Mouse (Mus musculus): ENCODE measurements around the gene Dbn1. TPM values are rescaled to one million over a fixed set of nuclear protein-coding genes. Genes with fewer than 3 reads are reported as not detected.

Gene Dbn1
- polyA plus RNA-seq (2012; rRNA removed) = 36.7 and 36.9 TPM in 2 replicates

DNA sequence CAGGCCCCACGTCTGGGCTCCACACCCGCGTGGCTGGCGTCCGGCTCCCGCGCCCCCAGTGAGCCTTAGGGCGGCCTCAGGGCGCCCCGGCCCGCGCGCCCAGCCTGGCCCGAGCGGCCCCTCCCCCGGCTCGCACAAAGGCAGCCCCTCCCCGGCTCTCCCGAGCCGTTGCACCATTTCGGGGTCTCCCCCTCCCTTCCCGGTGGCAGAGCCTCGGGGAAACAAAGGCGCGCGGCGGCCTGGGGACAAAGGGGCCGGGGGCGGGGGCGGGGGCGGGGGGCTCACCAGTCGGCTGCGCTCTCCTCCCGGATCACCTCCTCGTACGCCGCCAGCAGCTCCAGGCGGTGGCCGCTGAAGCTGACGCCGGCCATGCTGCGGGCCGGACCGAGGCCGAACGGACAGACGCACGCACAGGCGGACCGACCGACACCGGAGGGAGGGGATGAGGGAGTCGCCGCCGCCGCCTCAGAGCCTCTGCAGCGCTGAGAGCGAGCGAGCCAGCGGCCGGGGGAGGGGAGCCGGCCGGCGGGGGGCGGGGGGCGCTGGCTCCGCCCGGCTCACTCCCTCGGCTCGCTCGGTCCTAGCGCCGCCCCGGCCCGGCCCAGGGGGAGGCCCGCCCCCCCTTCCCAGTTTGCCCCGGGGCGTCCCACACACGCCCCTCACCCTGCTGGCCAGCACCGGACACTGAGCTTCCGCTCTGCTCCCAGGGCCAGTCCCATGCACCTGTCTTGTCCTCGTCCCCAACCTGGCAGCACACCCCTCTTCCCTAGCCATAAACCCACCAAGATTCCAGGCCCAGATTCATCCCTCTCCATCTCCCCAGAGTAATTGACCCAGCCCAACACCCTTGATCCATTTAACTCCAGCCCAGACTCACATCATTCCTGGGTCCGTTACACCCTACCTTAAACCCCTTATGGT, at the start of gene Dbn1:
Gene Dbn1 (minus strand): TSS at position 534 of the 921 bp plus-strand sequence.

DNA sequence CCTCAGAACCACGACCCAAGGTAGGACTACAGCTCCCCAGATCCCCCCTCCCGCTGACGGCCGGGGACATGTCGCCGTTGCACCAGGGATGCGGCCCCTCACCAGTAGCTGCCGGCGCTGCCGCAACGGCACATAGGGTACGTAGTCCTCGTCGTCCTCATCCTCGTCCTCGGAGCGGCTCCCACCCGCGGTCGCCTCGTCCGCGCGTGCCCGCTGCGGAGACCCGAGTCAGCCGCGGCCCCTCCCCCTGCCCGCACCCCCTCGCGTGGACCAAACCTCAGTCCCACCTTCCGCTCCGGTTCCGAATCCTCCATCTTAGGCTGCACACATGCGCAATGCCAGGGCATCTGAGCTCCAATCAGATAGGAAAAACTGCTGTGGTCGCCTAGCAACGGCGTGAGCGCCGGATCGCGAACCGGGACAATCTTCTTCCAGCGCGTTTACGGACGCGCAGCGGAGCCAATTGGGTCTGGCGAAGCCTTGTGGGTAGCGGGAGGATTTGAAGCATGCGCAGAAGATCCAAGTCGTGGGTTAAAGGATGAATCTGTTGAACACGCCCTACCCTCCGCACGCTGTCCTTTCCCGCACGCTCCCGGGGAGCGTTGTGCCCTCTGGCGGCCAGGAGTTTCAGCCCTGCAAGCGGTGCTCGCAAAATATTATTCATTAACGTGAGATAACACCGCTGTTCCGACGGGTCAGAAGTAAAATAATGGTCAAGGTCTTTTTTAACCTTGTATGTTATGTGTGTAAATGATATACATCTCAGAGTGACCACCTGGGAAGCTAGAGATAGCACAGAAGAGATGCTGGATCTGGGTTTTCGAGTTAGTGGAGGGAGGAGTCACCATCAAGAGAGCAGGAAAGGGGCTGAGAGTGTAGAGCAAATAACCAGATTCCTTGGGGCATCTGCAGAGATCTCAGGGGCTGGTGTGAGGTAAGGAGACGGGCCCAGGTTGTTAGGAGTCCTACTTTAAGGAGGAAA, 48.6 kb upstream of the Dbn1 start, which contains the start of gene Ddx41:
Gene Ddx41 (minus strand): TSS at position 465 of the 982 bp plus-strand sequence.

DNA sequence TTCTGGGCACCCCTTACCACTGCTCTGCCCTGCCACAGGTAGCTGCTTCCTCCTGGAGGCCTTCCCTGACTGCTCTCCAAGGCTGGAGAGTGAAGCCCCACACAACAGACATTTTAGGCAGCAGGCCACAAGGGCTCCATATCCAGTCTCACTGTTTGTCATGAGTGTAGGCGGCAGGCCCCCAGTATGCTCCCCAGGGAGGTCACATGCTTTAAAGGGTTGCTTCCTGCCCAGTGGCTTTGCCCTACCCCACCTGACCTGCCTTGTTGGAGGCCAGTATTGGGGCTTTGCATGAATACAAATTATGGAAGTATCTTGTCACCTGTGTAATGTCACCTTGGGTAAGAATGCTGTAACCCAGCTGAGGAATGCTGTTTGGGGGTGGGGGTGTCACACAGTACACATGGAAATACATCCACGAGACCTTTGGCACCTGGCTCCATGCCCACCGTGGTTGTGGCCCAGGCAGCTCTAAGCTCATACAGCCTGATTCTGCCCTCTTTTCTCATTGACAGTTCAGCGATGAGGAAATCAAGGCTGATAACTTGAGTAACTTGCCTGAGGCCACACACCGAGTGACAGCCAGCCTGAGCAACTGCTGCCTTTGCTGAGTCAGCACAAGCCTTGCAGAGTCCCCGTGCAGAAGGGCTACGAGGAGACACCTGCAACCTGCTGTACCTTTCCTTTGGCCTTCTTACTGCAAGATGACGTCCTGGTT, 41.4 kb upstream of the Dbn1 start, which contains the start of gene Dok3:
Gene Dok3 (minus strand): TSS at position 99 of the 718 bp plus-strand sequence.

DNA sequence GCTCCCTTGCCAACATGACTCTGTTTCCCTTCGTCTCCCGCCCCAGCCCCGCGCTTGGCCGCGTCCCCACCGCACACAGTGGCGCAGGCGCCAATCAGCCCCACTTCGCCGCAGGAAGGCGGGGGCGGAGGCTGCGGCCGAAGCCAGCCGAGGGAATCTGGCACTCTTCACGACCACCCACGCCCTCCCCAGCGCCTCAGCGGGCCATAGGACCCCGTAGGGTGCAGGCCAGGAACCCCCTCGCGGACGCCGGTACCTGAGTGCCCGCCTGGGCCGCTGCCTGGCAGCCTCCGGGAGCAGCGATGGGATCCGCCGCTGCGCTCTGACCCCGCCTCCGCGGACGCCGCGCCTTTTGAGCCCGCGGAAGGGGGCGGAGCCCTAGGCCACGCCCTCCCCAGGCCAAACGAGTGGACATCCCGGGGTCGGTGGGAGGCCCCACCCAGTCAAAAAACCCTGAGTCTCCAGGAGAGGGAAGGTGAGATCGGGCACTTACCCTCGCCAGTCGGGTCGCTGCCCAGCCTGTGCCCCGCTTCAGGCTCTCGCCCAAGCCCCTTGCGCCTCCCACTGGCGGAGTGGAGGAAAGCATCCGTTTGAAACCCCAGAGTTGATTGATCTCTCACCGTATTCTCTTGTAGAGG, 25.3 kb upstream of the Dbn1 start, which contains the start of gene Pdlim7:
Gene Pdlim7 (minus strand): TSS at position 566 of the 638 bp plus-strand sequence.

DNA sequence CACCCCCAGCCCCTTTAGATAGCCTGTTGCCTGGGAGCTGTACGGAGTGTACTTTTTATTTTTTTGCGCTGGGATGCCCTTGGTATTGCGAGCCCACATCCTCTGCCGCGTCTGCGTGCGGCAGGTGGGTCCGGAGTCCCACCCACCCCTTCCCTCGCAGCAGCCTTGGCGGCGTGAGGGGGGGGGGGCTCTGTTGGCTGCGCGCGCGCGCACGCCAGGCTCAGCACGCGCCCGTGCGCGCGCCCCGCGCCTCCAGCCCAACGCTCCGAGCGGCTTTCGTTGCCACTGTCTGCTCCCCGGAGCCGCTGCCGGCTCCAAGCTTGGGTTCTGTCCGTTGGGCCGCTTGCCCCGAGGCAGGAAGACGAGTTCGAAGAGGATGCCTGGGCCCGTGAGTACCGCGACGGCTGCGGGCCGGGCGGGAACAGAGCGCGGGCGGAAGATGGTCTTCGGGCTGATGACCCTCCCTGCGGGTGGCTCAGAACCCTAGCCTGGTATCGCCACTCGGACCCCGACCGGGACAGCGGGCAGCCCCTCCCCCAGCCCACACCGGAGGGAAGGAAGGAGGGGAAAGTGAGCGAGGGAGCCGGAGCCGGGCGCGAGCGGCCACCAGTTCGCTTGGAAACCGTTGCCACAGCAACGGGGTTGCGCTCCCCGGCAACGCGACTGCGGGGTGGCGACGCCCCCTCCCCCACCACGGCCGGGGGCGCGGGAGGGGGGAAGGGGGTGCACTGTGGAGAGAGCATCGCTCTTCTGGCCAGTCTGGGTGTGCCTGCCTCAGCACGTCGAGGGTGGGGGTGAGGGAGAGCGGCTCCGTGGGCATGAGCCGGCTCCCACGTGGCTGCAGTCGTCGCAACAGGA, 23.7 kb downstream of the Dbn1 start, which contains the start of gene Prr7:
Gene Prr7 (plus strand): TSS at position 241 of the 858 bp plus-strand sequence.

DNA sequence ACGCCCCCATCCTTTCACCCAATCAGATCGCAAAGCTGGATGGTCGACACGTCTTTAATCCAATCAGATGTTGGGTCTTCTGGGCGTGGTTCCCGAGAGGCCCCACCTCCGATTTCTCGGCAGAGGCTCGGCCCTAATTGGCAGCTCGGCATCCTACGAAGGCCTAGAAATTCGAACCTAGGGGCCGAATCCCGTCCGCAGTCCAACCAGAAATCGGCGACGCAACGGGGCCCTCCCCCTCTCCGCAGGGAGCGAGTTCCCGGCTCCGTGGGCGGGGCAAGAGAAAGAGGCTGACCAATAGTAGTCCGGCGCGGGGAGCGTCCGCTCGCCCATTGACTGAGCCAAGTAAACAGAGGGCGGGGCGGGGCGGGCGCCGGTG, 43.0 kb downstream of the Dbn1 start, which contains the start of gene Grk6:
Gene Grk6 (plus strand): TSS at position 136 of the 379 bp plus-strand sequence.

DNA sequence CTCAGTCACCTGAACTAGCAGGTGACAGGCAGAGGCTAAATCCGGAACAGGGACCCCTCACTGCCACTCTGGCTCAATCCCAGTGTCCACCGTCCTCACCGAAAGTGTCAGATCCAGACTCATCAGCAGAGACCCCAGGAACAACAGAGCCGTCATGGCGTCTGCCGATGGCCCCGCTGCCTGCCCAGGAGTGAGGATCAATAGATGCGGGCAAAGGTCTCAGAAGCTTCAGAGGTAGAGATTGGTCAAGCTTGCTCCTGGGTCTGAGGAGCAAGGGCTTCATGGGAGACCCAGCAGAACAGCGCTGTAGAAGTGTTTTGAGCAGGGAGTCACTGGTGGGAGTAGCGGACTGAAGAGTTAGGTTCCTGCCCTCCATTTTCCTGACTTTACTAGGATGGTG, 61.3 kb downstream of the Dbn1 start, which contains the start of gene F12:
Gene F12 (minus strand): TSS at position 181 of the 400 bp plus-strand sequence.

Other genes starting within 250 kb of the Dbn1 start
- gene Prelid1, start 167.6 kb downstream of the Dbn1 start, polyA plus RNA-seq (2012; rRNA removed) = 566 and 652 TPM in 2 replicates
- 75.2 and 86.3 TPM in 2 replicates for gene Rab24, start 166.2 kb downstream of the Dbn1 start, polyA plus RNA-seq (2012; rRNA removed)
- 10.4 and 11.5 TPM in 2 replicates for gene Mxd3, start 158.3 kb downstream of the Dbn1 start, polyA plus RNA-seq (2012; rRNA removed)
- gene Lman2, start 125.3 kb downstream of the Dbn1 start, polyA plus RNA-seq (2012; rRNA removed) = 99.2 and 117 TPM in 2 replicates
- 4.9 and 5.9 TPM in 2 replicates for gene Rgs14, start 118.4 kb downstream of the Dbn1 start, polyA plus RNA-seq (2012; rRNA removed)
- gene Slc34a1, start 89.9 kb downstream of the Dbn1 start, polyA plus RNA-seq (2012; rRNA removed) = 1.0 and 1.6 TPM in 2 replicates
- gene Pfn3, start 72.9 kb downstream of the Dbn1 start, polyA plus RNA-seq (2012; rRNA removed) = not detected in 2 replicates
- 0.40 and 0.46 TPM in 2 replicates for gene F12, start 61.3 kb downstream of the Dbn1 start, polyA plus RNA-seq (2012; rRNA removed)
- 66.0 and 66.1 TPM in 2 replicates for gene Grk6, start 43.0 kb downstream of the Dbn1 start, polyA plus RNA-seq (2012; rRNA removed)
- gene Prr7, start 23.8 kb downstream of the Dbn1 start, polyA plus RNA-seq (2012; rRNA removed) = 9.9 and 10.6 TPM in 2 replicates
- gene Pdlim7, start 25.6 kb upstream of the Dbn1 start, polyA plus RNA-seq (2012; rRNA removed) = 178 and 184 TPM in 2 replicates
- gene Dok3, start 41.2 kb upstream of the Dbn1 start, polyA plus RNA-seq (2012; rRNA removed) = 16.3 and 16.8 TPM in 2 replicates
- 66.3 and 71.4 TPM in 2 replicates for gene Ddx41, start 48.5 kb upstream of the Dbn1 start, polyA plus RNA-seq (2012; rRNA removed)
- 87.1 and 98.0 TPM in 2 replicates for gene Fam193b, start 83.0 kb upstream of the Dbn1 start, polyA plus RNA-seq (2012; rRNA removed)
- 65.8 and 80.9 TPM in 2 replicates for gene Tmed9, start 85.6 kb upstream of the Dbn1 start, polyA plus RNA-seq (2012; rRNA removed)
- gene B4galt7, start 111.8 kb upstream of the Dbn1 start, polyA plus RNA-seq (2012; rRNA removed) = 26.1 and 27.8 TPM in 2 replicates
- gene Caml, start 134.9 kb upstream of the Dbn1 start, polyA plus RNA-seq (2012; rRNA removed) = 13.5 and 15.2 TPM in 2 replicates
- 7.7 and 7.9 TPM in 2 replicates for gene Ddx46, start 146.9 kb upstream of the Dbn1 start, polyA plus RNA-seq (2012; rRNA removed)
- gene B230219D22Rik, start 205.0 kb upstream of the Dbn1 start, polyA plus RNA-seq (2012; rRNA removed) = 14.3 and 17.9 TPM in 2 replicates
- gene Txndc15, start 226.5 kb upstream of the Dbn1 start, polyA plus RNA-seq (2012; rRNA removed) = 41.7 and 46.7 TPM in 2 replicates
- gene Pcbd2, start 239.3 kb upstream of the Dbn1 start, polyA plus RNA-seq (2012; rRNA removed) = 18.6 and 34.2 TPM in 2 replicates